Mouse (Mus musculus): Measurements from ENCODE around the gene Kctd15.

DNA sequence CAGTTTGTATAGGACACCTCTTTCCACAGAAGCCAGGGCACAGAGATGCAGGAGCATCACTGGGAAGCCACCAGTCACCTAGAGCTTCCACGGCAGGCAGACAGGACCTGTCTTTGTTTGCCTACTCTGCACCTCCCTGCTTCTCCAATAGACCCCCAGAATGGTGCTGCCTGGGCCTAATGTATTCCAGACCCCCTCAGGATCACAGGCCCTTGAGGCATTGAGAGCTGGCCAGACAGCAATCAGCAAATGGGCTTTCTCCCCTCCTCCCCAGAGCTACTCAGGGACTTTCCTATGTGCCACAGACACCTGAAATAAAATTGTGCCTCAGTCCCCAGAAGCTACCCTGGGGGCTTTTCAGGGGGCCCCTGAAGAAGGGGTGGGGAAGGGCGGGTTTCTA is 5.2 kb downstream of the Kctd15 start:
- TF ChIP-seq POLR2A (IDR thresholded peaks at IDR 0.05; ENCODE audit: insufficient read depth, low read length), result no peak
- TF ChIP-seq CTCF (IDR thresholded peaks at IDR 0.05; ENCODE audit: low read depth, low read length), result no peak

Data from ES-Bruce4 (cell line).